Comparison of ENCODE assay signal across 25 mouse cellular contexts in the genomic region with DNA sequence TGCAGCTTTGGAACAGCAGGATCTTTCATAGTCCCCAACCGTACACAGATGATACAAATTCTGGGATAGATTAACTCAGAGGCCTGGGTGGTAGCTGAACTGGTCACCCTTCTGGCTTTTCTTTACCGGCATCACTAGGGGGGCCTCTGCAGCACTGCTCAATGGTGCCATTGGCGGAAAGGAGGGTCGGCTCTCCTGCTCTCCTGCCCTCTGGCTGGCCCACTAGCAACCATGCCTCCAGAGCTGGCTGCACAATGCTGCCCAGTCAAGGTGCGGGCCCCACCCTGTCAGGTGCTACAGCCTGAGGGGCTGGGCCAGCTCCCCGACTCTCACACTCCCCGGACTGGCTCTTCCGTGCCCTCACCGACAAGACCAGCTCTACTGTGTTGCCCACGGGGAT. TPM values are rescaled to one million over a fixed set of nuclear protein-coding genes. Genes with fewer than 3 reads are reported as not detected.
DNase-seq lines count a peak whose midpoint lies in the region; ATAC-seq and TF ChIP-seq lines count a peak whose summit lies in the region.
"Had no signal": no experiment of that assay in that cellular context is flagged by ENCODE, and none has a peak within 500 bp of the region (broad histone marks: within the 10 kb centered on the region; RNA-seq: fewer than 3 reads in every experiment).

No protein-coding gene starts in this region.

- H3K27me3 ChIP-seq in embryonic facial prominence, embryonic 15.5 days, result no peaks in the 10 kb centered on the region
- no peaks in the 10 kb centered on the region for H3K27me3 ChIP-seq in embryonic facial prominence, embryonic 10.5 days (replicated peaks; ENCODE audit: low read depth, poor library complexity, severe bottlenecking)
- H3K27me3 ChIP-seq in hindbrain, embryonic 13.5 days, result no peaks in the 10 kb centered on the region
- H3K27me3 ChIP-seq in hindbrain, embryonic 11.5 days (ENCODE audit: control insufficient read depth, insufficient read depth, low read length), result no peaks in the 10 kb centered on the region
- no peaks in the 10 kb centered on the region for H3K27me3 ChIP-seq in kidney, postnatal 0 days (ENCODE audit: insufficient read depth, low read length)
- no peaks in the 10 kb centered on the region for H3K27me3 ChIP-seq in midbrain, embryonic 13.5 days
- H3K27me3 ChIP-seq in midbrain, embryonic 10.5 days (ENCODE audit: low read depth, poor library complexity, severe bottlenecking), result no peaks in the 10 kb centered on the region
- H3K27me3 ChIP-seq: embryonic facial prominence, embryonic 12.5 days; forebrain, embryonic 15.5 days; heart, embryonic 13.5 days; hindbrain, embryonic 15.5 days had no signal

- WGBS in embryonic facial prominence, embryonic 15.5 days, result 86% methylated on average over 10 of the region's 10 CpGs
- WGBS in embryonic facial prominence, embryonic 10.5 days, result 89% methylated on average over 10 of the region's 10 CpGs
- WGBS in hindbrain, embryonic 13.5 days, result 91% methylated on average over 10 of the region's 10 CpGs
- 93% methylated on average over 10 of the region's 10 CpGs for WGBS in hindbrain, embryonic 11.5 days
- 89% methylated on average over 10 of the region's 10 CpGs for WGBS in kidney, postnatal 0 days
- 93% methylated on average over 10 of the region's 10 CpGs for WGBS in midbrain, embryonic 13.5 days
- 87% methylated on average over 10 of the region's 10 CpGs for WGBS in midbrain, embryonic 10.5 days

- peak; percentile 15; the same call in 1 of the 2 replicates for ATAC-seq in embryonic facial prominence, embryonic 15.5 days (ENCODE audit: insufficient number of reproducible peaks, low FRiP score, low TSS enrichment, low read depth)
- peak; percentile 28; the same call in 1 of the 2 replicates for ATAC-seq in hindbrain, embryonic 13.5 days (ENCODE audit: low FRiP score)
- no peak for ATAC-seq in hindbrain, embryonic 11.5 days (ENCODE audit: low FRiP score)
- ATAC-seq in kidney, postnatal 0 days (replicated peaks; ENCODE audit: low FRiP score, low read depth), result 0 out of 2 replicates have a peak, but pooled peaks have one; percentile 17
- ATAC-seq in midbrain, embryonic 13.5 days, result 0 out of 2 replicates have a peak, but pooled peaks have one; percentile 30
- ATAC-seq: activated CD4-positive, CD25-positive, alpha-beta regulatory T cell, adult 4 months; forebrain, embryonic 15.5 days; inflammation-experienced regulatory T-cells, adult 6 months; intestine, embryonic 16.5 days had no signal

- no peak overlapping the region for H3K27ac ChIP-seq in embryonic facial prominence, embryonic 15.5 days (replicated peaks)
- H3K27ac ChIP-seq in embryonic facial prominence, embryonic 10.5 days (replicated peaks), result no peak overlapping the region
- H3K27ac ChIP-seq in hindbrain, embryonic 13.5 days, result no peak overlapping the region
- H3K27ac ChIP-seq in hindbrain, embryonic 11.5 days (ENCODE audit: low read depth, low read length), result no peak overlapping the region
- H3K27ac ChIP-seq in kidney, postnatal 0 days, result no peak overlapping the region
- no peak overlapping the region for H3K27ac ChIP-seq in midbrain, embryonic 13.5 days
- H3K27ac ChIP-seq in midbrain, embryonic 10.5 days (replicated peaks), result no peak overlapping the region
- H3K27ac ChIP-seq: embryonic facial prominence, embryonic 12.5 days; forebrain, embryonic 12.5 days; forebrain, embryonic 15.5 days; heart, embryonic 13.5 days; hindbrain, embryonic 15.5 days had no signal

- no peaks in the 10 kb centered on the region for H3K36me3 ChIP-seq in embryonic facial prominence, embryonic 15.5 days
- no peaks in the 10 kb centered on the region for H3K36me3 ChIP-seq in embryonic facial prominence, embryonic 10.5 days (replicated peaks)
- H3K36me3 ChIP-seq in hindbrain, embryonic 13.5 days, result no peaks in the 10 kb centered on the region
- H3K36me3 ChIP-seq in hindbrain, embryonic 11.5 days (ENCODE audit: control insufficient read depth, insufficient read depth, low read length), result no peaks in the 10 kb centered on the region
- H3K36me3 ChIP-seq in kidney, postnatal 0 days (ENCODE audit: insufficient read depth, low read length), result no peaks in the 10 kb centered on the region
- H3K36me3 ChIP-seq in midbrain, embryonic 13.5 days, result no peaks in the 10 kb centered on the region
- H3K36me3 ChIP-seq in midbrain, embryonic 10.5 days, result no peaks in the 10 kb centered on the region
- H3K36me3 ChIP-seq: embryonic facial prominence, embryonic 12.5 days; forebrain, embryonic 12.5 days; forebrain, embryonic 15.5 days; heart, embryonic 13.5 days; hindbrain, embryonic 15.5 days had no signal

- no peak overlapping the region for H3K9ac ChIP-seq in embryonic facial prominence, embryonic 15.5 days
- no peak overlapping the region for H3K9ac ChIP-seq in hindbrain, embryonic 13.5 days
- no peak overlapping the region for H3K9ac ChIP-seq in hindbrain, embryonic 11.5 days (ENCODE audit: low read depth, low read length)
- no peak overlapping the region for H3K9ac ChIP-seq in kidney, postnatal 0 days (ENCODE audit: low read depth, low read length)
- H3K9ac ChIP-seq in midbrain, embryonic 13.5 days (replicated peaks), result no peak overlapping the region
- H3K9ac ChIP-seq: embryonic facial prominence, embryonic 12.5 days; forebrain, embryonic 12.5 days; forebrain, embryonic 15.5 days; heart, embryonic 13.5 days; hindbrain, embryonic 15.5 days had no signal

- H3K4me3 ChIP-seq in embryonic facial prominence, embryonic 15.5 days (replicated peaks), result no peak overlapping the region
- no peak overlapping the region for H3K4me3 ChIP-seq in embryonic facial prominence, embryonic 10.5 days
- no peak overlapping the region for H3K4me3 ChIP-seq in hindbrain, embryonic 13.5 days
- no peak overlapping the region for H3K4me3 ChIP-seq in hindbrain, embryonic 11.5 days (ENCODE audit: low read depth, low read length)
- no peak overlapping the region for H3K4me3 ChIP-seq in kidney, postnatal 0 days (replicated peaks; ENCODE audit: low read depth, low read length)
- no peak overlapping the region for H3K4me3 ChIP-seq in midbrain, embryonic 13.5 days (replicated peaks)
- no peak overlapping the region for H3K4me3 ChIP-seq in midbrain, embryonic 10.5 days
- H3K4me3 ChIP-seq: embryonic facial prominence, embryonic 12.5 days; erythroblast, embryonic 14.5 days; forebrain, embryonic 12.5 days; forebrain, embryonic 15.5 days; heart, embryonic 13.5 days; hindbrain, embryonic 15.5 days had no signal

- no peak overlapping the region for H3K4me2 ChIP-seq in embryonic facial prominence, embryonic 15.5 days (replicated peaks)
- no peak overlapping the region for H3K4me2 ChIP-seq in hindbrain, embryonic 13.5 days
- H3K4me2 ChIP-seq in hindbrain, embryonic 11.5 days (replicated peaks; ENCODE audit: low read depth, low read length), result no peak overlapping the region
- no peak overlapping the region for H3K4me2 ChIP-seq in kidney, postnatal 0 days (ENCODE audit: low read length)
- H3K4me2 ChIP-seq in midbrain, embryonic 13.5 days (replicated peaks), result no peak overlapping the region
- H3K4me2 ChIP-seq: embryonic facial prominence, embryonic 12.5 days; forebrain, embryonic 12.5 days; forebrain, embryonic 15.5 days; heart, embryonic 13.5 days; hindbrain, embryonic 15.5 days had no signal

- no peak for DNase-seq in embryonic facial prominence, embryonic 10.5 days (ENCODE audit: low spot score)
- no peak for DNase-seq in hindbrain, embryonic 11.5 days (ENCODE audit: low spot score)
- DNase-seq in kidney, postnatal 0 days (ENCODE audit: low spot score), result no peak
- no peak for DNase-seq in kidney, postnatal 25 days
- DNase-seq in midbrain, embryonic 10.5 days (ENCODE audit: low spot score), result no peak
- DNase-seq: adrenal gland, adult 8-10 months; adrenal gland, postnatal 25 days; cerebellum, adult 18-20 months; cerebellum, adult 9-10 months; cerebellum, postnatal 14 days; gastrocnemius, postnatal 25 days; heart, postnatal 14 days; heart, postnatal 4 days had no signal

- H3K9me3 ChIP-seq in embryonic facial prominence, embryonic 15.5 days (replicated peaks), result no peaks in the 10 kb centered on the region
- no peaks in the 10 kb centered on the region for H3K9me3 ChIP-seq in embryonic facial prominence, embryonic 10.5 days
- H3K9me3 ChIP-seq in hindbrain, embryonic 13.5 days, result no peaks in the 10 kb centered on the region
- H3K9me3 ChIP-seq in hindbrain, embryonic 11.5 days (ENCODE audit: control insufficient read depth, low read length), result no peaks in the 10 kb centered on the region
- H3K9me3 ChIP-seq in kidney, postnatal 0 days (replicated peaks; ENCODE audit: low read length), result no peaks in the 10 kb centered on the region
- H3K9me3 ChIP-seq in midbrain, embryonic 13.5 days, result no peaks in the 10 kb centered on the region
- no peaks in the 10 kb centered on the region for H3K9me3 ChIP-seq in midbrain, embryonic 10.5 days (replicated peaks)
- H3K9me3 ChIP-seq: embryonic facial prominence, embryonic 12.5 days; forebrain, embryonic 12.5 days; forebrain, embryonic 15.5 days; heart, embryonic 13.5 days; hindbrain, embryonic 15.5 days had no signal

- no peaks in the 10 kb centered on the region for H3K4me1 ChIP-seq in embryonic facial prominence, embryonic 15.5 days
- no peaks in the 10 kb centered on the region for H3K4me1 ChIP-seq in embryonic facial prominence, embryonic 10.5 days
- no peaks in the 10 kb centered on the region for H3K4me1 ChIP-seq in hindbrain, embryonic 13.5 days (replicated peaks)
- no peaks in the 10 kb centered on the region for H3K4me1 ChIP-seq in hindbrain, embryonic 11.5 days (replicated peaks; ENCODE audit: control insufficient read depth, insufficient read depth, low read length)
- H3K4me1 ChIP-seq in kidney, postnatal 0 days (replicated peaks; ENCODE audit: insufficient read depth, low read length), result no peaks in the 10 kb centered on the region
- H3K4me1 ChIP-seq in midbrain, embryonic 13.5 days (replicated peaks), result no peaks in the 10 kb centered on the region
- H3K4me1 ChIP-seq in midbrain, embryonic 10.5 days, result no peaks in the 10 kb centered on the region
- H3K4me1 ChIP-seq: embryonic facial prominence, embryonic 12.5 days; forebrain, embryonic 12.5 days; forebrain, embryonic 15.5 days; heart, embryonic 13.5 days; hindbrain, embryonic 15.5 days had no signal

- no peak for TF ChIP-seq CTCF in kidney, postnatal 0 days (IDR thresholded peaks at IDR 0.05; ENCODE audit: low read depth)

RNA-seq across cellular contexts. Expression of a gene that starts 43.1 kb away (rescaled TPM):
- 5.3 and 5.6 TPM in 2 replicates for polyA plus RNA-seq in embryonic facial prominence, embryonic 15.5 days (2015; fragmentation: Nextera tagmentation; extraction: Ambion mirVana)
- 3.9 and 4.4 TPM in 2 replicates for polyA plus RNA-seq in embryonic facial prominence, embryonic 10.5 days (2016; fragmentation: Nextera tagmentation; extraction: Ambion mirVana)
- polyA plus RNA-seq in hindbrain, embryonic 13.5 days (2015; fragmentation: Nextera tagmentation; extraction: Ambion mirVana), result 1.8 and 2.7 TPM in 2 replicates
- 4.2 and 5.3 TPM in 2 replicates for polyA plus RNA-seq in hindbrain, embryonic 11.5 days (2014; fragmentation: Nextera tagmentation; extraction: Ambion mirVana)
- polyA plus RNA-seq in kidney, postnatal 0 days (2015; fragmentation: Nextera tagmentation; extraction: Ambion mirVana), result 4.8 and 5.2 TPM in 2 replicates
- polyA plus RNA-seq in midbrain, embryonic 13.5 days (2015; fragmentation: Nextera tagmentation; extraction: Ambion mirVana), result 1.1 and 1.2 TPM in 2 replicates
- 2.4 and 3.0 TPM in 2 replicates for polyA plus RNA-seq in midbrain, embryonic 10.5 days (2016; fragmentation: Nextera tagmentation; extraction: Ambion mirVana)
- polyA plus RNA-seq: activated CD4-positive, CD25-positive, alpha-beta regulatory T cell, adult 4 months; erythroblast, embryonic 14.5 days; inflammation-experienced regulatory T-cells, adult 6 months had no signal

RNA-seq across cellular contexts. Expression of a gene that starts 46.6 kb away (rescaled TPM):
- polyA plus RNA-seq in embryonic facial prominence, embryonic 15.5 days (2015; fragmentation: Nextera tagmentation; extraction: Ambion mirVana), result 614 and 655 TPM in 2 replicates
- 772 and 811 TPM in 2 replicates for polyA plus RNA-seq in embryonic facial prominence, embryonic 10.5 days (2016; fragmentation: Nextera tagmentation; extraction: Ambion mirVana)
- 618 and 623 TPM in 2 replicates for polyA plus RNA-seq in hindbrain, embryonic 13.5 days (2015; fragmentation: Nextera tagmentation; extraction: Ambion mirVana)
- polyA plus RNA-seq in hindbrain, embryonic 11.5 days (2014; fragmentation: Nextera tagmentation; extraction: Ambion mirVana), result 722 and 727 TPM in 2 replicates
- polyA plus RNA-seq in kidney, postnatal 0 days (2015; fragmentation: Nextera tagmentation; extraction: Ambion mirVana), result 797 and 890 TPM in 2 replicates
- polyA plus RNA-seq in midbrain, embryonic 13.5 days (2015; fragmentation: Nextera tagmentation; extraction: Ambion mirVana), result 587 and 637 TPM in 2 replicates
- polyA plus RNA-seq in midbrain, embryonic 10.5 days (2016; fragmentation: Nextera tagmentation; extraction: Ambion mirVana), result 721 and 804 TPM in 2 replicates
